Mouse (Mus musculus) c-Kit-positive CD71-positive TER-119-negative erythroid progenitor cells, embryonic 14.5 days (primary cell): ENCODE results near the gene Thoc6.

ENCODE experiments used
- DNase-seq: peaks from one replicate; pipeline ENCODE4 v3.0.0-alpha.2; 2013; ENCODE audit warnings: low read depth

Gene Thoc6

DNA sequence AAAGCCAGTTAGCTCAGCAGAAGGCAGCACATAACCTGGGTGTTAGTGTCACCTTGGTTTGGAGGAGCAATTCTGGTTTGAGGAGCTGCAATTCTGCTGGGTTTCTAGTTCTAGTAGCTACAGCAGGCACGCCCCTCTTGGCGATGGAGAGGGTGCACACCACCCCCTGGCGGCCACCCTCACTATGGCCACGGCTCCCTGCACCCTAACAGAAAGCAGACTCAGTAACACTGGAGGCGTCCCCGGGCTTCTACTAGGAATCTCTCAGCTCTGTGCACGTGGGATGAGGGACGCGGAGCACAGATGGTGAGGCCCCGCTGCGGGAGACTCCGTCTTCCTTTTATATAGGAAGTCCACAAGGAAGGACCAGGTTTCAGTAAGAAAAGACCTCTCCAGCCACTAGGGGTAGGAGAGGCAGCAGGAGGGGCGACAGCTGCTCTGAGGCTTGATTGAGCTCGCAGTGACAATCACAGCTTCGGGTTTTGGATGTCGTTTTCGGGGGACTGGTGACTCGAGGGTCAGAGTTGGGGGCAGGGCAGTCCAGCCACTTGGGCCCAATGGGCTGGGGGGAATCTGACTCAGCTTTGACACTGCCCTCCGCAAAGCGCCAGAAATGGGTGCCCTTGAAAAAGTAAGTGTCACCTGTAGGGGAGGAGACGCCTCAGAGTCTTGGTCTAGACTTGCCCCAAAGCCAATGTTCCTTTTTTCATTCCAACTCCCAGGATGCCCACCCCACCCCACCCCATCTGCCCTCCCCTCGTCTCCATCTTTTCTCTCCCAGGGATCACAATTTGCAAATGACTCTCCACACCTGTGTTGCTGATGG, 43.3 kb downstream of the Thoc6 start:
- peak; percentile 17 for DNase-seq

DNA sequence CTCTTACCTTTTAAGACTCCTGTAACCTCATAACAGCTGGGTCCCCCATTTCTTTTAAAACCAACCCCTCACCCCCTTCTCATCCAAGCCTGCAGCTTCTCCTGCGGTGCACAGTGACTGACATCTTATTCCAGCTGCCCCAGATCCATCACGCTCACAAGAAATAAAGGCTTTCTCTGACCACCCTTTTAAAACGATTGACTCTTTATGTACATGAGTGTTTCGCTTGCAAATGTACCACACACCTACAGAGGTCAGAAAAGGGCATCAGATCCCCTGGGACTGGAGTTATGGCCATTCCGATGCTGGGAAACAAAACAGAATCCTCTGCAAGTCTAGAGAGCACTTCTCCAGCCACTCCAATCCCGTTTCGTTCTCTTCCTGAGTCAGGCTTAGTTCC, 45.9 kb downstream of the Thoc6 start:
- no peak for DNase-seq

DNA sequence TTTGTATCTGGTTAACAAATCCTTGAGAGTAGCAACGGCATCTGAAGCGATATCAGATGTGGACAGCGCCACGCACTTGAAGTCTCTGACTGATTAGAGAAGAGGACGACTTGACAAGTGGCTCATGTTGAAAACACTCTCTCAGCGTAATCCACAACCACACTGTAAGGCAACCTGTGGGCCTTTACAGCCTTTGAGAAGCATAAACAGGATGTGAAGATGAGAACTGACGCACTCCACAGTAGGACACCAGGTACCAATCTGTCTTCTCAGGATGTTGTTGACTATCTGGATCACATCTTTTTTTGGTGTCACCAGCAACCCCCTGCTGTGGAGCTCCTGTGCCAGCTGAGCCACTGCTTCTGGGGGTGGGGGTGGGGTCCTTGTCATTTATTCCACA, 53.3 kb downstream of the Thoc6 start:
- no peak for DNase-seq
